Mouse (Mus musculus): ENCODE data around the gene Dis3l.

DNA sequence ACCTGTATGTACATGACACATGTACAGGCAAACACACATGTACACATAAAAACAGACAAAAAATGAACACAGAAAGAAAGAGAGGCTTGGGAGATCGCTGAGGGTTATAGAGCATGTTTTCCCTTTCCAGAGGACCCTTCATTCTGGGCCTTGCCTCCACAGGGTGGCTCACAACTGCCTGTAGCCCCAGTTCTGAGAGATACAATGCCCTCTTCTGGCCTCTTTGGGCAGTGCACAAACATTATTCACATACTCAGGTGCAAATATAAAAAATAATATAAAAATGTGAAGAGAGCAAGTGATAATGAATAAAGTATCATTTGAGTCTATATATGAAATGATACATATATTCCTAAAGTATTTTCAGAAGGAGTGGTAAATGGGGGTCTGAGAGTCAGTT, 66.2 kb downstream of the Dis3l start:
- TF ChIP-seq CTCF (IDR thresholded peaks at IDR 0.05) (peak; percentile 43), EP300 (IDR thresholded peaks at IDR 0.05) (no peak)

Data from lung, postnatal 0 days (tissue).